Mouse (Mus musculus) left cerebral cortex, adult 9 months (tissue): ENCODE measurements around the gene Suv39h2.

Source experiments
- DNase-seq, 2 experiments: peaks; one replicate each; pipeline ENCODE4 v3.0.0; 2022; ENCODE audit warnings: low spot score in 2 of 2

The Suv39h2 gene

GRCm38 (mm10) chr2:3423841-3424578, 50.8 kb downstream of the Suv39h2 start, which contains the start of gene Dclre1c:
Gene Dclre1c (plus strand): TSS chr2:3424131.
- peak; percentile 90 to 94 for DNase-seq

DNA sequence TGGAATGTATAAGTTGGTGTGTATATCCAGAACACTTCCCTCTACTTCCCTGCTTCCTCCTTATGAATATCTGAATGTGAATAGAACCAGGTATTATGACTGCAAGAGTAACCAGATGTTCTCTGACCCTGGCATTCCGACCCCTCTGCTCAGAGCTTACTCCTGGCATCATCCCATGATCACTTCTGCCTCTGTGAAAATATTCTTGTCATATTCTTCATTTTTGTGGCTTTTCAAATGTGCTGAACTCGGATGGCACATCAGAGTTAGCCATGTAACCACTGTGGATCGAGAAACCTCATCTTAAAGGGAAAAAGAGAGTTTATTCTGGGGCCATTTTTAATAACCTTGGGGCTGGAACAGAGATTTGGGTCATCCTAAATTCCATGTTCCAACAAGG, 52.3 kb downstream of the Suv39h2 start, which contains the start of gene Meig1:
TSS of gene Meig1 (minus strand) at position 101 of the 400 bp plus-strand sequence.
- DNase-seq: no peak

DNA sequence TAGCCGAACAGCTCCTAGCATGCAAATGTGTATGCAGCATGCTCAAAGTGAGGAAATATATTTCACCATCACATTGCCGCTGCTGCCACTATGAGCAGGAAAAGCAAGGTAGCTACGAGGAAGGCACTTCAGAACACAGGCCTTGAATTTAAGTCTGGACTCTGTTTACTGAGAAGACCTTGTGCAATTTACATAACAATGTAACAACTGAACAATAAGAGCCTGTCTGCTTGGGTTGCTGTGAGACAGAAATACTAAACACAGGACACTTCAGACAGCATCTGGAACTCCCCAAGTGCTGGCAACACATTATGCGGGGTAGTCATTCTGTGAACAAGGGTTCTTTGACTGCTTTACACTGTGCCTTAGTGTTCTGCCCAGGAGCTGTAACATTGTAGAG, 54.7 kb downstream of the Suv39h2 start:
- DNase-seq: peak in 1 of 2 experiments; percentile 34

DNA sequence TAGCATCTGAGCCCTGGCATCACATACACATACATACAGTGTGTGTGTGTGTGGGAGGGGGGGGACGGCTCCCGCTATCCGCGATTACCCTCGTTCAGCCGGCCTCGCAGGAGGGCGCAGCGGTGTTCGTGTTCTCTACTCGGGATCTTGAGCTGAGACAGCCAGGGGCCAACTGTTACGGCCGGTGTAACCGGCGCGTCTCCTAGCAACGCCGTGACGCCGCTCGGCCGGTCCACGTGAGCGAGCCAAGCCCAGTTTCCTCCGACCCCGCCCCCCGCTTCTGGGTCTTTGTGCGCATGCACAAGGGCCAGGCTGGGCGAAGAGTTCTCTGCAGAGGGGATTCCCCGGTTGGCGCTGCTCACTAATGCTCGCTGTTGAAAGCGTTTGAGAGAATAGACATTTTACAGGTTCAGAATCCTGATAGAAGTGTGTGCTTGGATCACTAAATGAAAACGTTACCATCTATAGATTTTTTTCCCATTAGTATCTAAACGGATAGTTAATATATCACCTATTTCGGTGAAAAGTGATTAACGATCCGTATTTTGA, 55.9 kb downstream of the Suv39h2 start:
- DNase-seq: peak; percentile 78 to 94

DNA sequence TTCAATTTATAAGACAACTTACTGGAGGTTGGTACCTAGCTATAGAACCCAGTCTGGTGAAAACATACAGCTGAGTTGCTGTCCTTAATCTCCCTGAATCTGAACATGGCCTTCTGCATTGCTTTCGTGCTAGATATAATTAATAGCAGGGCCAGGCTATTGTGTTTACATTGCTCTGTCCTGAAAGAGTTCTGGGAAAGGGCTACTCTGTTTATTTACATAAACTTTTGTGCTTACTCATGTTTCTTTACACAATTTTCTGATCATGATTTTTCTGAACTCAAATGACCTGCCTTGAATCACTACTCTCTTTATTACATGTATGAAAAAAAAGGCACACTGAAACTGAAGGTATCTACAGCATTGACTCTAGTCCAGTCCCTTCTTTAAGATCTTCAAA, 59.2 kb downstream of the Suv39h2 start:
- no peak for DNase-seq

DNA sequence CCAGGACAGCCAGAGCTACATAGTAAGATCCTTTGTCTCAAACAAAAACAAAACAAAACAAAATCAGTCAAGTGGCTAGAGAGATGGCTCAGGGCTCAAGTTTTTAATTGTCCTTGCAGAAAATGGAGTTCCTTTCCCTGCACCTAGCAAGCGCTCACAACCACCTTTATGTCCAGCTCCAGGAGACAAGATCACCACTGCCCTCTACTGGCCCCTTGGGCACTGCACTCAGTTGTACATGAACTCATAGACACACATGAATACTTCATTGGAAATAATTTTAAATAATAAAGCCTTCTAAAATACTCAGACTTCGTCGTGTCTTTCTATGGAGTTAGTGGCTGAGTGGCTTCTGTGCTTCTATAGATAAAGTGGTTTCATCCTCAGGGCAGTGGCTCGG, 60.6 kb downstream of the Suv39h2 start:
- DNase-seq: peak in 1 of 2 experiments; percentile 65

DNA sequence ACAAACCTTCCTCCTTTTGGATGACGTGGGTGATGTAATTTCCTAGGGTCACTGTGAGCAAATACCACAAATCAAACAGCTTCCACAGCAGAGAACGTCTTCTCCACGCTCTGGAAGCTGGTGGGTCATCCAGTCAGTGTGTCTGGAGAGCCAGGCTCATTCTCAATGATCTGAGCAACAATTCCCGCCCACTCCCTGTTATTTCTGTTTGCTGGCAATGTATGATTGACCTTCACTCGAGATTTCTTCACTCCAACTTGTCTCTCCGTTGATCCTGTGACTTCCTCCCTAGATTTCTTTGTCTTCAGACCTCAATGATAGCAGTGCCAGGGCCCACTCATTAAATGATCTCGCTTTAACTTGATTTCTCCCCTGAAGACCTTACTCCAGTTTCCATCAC, 67.1 kb downstream of the Suv39h2 start:
- no peak for DNase-seq

DNA sequence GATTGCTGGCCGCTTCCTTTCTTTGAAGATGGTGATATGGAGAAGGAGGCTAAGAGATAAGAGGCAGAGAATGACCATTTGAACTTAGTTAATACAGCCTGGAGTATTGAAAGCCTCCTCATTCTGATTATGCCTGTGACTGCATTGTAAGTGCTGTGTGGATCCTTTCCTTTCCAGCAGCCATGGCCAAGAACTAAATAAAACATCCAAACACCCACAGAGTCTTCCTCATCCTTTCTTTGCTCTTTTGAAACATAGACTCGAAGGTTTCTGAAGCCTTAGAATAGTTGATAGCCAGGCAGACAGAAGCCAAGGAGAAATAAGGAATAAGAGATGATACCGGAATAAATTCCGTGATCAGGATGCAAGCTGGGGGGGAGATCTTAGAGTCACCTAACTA, 68.8 kb downstream of the Suv39h2 start:
- no peak for DNase-seq
